Mouse (Mus musculus) layer of hippocampus, adult 9-10 months (tissue): ENCODE data around the gene Ceacam3.
A peak's percentile ranks its signal among the peaks of the same experiment; 100 is the strongest.
"Not testable (repeated sequence)": the region's sequence is repeated elsewhere in the genome, so short reads cannot be mapped to it uniquely, and the experiment has no call there.

Experiments
- DNase-seq: peaks from one replicate; pipeline ENCODE4 v3.0.0; 2022; ENCODE audit warnings: low spot score

The Ceacam3 gene

DNA sequence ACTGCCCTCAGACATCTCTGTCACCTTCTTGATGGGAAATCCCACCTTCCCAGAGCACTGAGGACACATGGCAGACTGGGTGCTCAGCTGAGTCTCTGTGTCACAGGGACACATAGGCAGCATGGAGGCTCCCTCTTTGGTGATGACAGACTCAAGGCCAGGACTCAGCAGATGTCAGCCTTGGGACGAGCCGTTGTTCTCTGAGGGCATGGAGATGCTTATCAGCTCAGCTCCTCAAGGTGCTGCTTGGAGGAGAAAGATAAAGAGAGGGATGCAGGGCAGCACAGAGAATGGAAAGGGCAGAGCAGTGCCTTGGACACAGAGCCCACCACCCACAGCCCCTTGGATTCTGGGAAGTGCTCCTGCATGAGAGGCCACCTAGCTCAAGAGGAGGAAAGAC is at the start of gene Ceacam3:
Gene Ceacam3, plus strand, starts transcription at position 352 of the 400 bp plus-strand sequence.
- no peak for DNase-seq

DNA sequence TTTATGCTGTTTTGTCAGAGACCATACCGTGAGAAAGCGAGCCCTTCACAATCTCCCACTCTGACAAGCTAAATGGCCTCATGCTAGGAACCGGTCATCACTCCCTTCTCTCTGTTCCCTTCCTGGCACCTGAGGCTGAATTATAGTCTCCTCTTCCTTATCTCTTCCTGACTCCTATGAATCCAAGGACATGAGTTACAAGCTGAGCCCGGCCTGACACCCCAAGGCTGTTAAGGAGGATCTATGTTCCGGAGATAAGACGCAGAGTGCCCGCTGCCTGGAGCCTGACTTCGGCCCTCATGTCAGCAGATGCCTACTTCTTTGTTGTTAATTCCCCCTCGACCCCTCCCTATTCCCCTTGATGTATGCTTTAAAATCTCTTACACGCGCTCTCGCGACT is 48.5 kb upstream of the Ceacam3 start:
- DNase-seq: not testable (repeated sequence)

DNA sequence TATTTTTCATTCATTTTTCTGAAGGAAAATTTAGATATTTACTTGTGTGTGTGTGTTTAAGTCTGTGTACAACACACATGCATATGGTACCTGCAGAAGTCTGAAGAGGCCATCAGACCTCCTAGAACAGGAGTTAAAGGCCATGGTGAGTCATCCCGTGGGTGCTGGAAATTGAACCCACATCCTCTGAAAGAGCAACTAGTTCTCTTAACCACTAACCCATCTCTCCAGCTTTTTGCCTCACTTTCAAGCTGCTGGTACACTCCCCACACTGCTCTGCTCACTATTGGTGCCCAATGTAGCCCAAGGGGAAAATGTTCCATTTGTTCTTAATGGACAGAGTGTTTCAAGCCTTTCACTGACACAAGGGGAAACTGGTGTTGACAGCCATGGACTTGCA is 14.8 kb upstream of the Ceacam3 start:
- DNase-seq: no peak

DNA sequence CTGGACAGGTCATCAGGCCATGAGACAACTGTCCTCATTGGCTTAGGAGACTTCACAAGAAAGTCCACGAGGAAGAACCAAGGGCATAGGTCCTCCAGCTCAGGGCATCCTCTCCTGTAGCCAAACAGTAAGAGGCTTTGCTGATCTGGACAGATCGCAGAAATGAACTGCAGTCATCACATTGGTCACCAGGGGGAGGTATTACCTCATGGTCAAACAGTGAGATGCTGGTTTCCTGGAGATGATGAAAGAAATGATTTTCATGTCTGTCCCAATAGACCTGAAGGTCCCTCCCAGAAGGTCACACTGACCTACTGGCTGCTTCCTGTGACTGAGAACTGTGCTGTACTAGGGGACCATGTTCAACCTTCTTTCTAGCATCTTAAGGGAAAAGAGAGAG is 5.6 kb downstream of the Ceacam3 start:
- DNase-seq: peak; percentile 3

DNA sequence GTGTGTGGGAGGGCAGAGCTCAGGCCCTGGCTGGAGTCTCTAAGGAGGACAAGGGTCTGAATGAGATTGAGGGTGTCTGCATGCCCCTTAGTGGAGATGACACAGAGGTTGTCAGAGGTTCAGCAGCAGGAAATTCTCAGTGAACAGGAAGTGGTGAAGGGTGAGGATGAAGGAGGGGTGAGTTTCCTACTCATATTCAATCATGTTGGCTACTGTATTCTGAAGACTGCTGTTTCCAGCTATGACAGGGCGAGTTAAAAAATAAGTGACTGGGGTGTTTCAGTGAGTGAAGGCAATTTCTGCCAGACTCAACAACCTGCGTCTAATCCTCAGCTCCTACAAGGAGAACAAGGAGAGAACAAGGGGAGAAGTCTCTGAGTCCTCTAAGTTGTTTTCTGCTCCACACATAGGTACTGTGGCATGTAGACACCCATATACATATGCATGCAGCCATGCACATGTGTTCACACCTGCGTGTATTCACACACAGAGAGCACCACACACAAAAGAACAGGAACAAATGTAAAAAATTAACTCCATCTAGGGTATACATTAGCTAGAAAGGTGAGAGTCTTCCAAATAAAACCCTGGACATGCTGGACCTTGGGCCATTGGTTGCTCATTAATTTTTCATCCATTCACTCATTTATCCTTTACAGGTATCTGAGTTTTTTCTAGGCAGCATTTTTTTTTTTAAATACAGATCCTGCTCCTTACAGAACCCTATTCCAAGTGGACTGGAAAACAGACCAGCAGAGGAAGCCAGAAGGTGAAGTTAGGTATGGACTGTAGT is 7.0 kb downstream of the Ceacam3 start:
- DNase-seq: no peak

DNA sequence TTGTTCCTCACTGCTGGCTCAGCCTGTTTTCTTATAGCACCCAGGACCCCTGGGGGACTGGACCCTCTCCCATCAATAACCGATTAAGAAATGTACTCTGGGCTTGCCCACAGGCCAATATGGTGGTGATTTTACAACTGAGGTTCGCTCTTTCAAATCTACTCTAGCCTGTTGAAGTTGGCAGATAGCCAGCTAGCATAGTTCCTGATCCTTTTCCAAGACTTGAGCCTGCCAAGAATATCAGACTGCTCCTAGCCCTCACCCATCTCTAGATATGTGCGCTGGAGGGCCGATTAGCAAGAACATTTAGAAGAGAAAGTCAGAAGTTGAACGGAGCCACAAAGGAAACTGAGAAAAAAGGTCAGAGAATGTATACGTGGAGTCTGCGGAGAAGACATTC is 8.9 kb downstream of the Ceacam3 start:
- no peak for DNase-seq

DNA sequence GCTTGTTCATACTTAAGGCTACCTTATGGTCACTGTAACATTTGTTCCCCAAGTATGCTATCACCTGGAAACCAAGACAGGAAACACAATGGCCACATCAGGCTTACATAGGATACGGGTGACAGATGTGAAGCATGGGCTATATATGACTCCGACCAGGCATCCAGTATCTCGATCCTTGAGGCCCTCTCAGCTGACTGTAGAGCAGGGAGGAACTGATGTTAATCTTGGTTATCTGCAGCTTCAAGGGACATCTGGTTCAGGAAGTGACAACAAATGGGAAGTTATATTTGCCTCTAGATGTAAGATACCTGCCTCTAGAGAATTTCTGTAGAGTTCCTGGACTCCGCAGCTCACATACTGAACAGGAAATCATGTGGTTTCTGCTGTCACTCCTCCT is 21.7 kb downstream of the Ceacam3 start:
- no peak for DNase-seq

DNA sequence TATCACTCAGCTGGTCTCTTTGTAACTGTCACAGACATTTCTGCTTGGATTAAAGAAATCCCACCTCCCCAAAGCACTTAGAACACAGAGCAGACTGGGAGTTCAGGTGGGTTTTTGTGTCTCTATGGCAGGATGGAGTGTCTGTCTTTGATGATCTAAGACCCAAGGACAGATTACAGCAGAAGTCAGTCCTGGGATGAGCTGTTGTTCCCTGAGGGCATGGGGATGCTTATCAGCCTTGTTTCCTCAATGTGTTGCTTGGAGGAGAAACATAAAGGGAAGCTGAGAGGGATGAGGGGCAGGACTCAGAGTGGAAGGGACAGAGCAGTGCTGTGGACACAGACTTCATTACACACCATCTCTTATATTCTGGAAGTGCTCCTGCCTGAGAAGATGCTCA is 53.1 kb downstream of the Ceacam3 start, which contains the start of gene Psg29:
Gene Psg29, plus strand, starts transcription at position 301 of the 400 bp plus-strand sequence.
- DNase-seq: no peak

DNA sequence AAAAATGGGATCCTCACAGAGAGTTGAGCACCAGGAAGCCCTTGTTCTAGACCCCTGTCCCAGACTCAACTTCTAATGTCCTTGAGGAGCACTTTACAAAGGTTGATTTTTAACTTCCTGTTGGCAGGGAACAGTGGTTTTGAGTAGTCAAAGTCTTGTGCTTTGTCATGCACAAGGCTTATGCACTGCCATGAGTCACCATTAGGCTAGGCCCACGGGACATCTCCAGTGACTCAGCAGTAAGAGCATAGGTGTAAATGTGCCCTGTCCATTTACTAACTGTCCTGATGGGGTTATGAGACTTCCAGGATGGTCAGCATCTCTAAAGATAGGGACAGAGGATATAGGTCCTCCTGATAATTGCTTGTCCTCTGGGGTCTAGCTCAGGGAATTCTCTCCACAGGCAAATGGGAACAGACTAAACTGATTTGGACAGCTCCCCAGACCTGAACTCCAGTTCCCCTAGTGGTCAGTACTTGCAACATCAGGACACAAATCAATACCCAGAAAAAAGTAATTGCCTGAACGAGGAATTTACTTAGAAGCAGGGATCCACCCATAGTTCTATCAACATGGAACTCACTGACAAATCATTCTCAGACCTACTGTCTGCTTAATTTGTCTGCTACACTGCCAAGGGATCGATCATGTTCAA is 55.6 kb downstream of the Ceacam3 start:
- no peak for DNase-seq
